Comparison of ENCODE assay signal across 8 mouse cellular contexts in genomic region chr17:78400130-78400840, GRCm38 (mm10). TPM values are rescaled to one million over a fixed set of nuclear protein-coding genes. Genes with fewer than 3 reads are reported as not detected.
A peak's percentile ranks its signal among the peaks of the same experiment; 100 is the strongest.
DNase-seq lines count a peak whose midpoint lies in the region; ATAC-seq lines count a peak whose summit lies in the region.

No protein-coding gene starts in this region.

- H3K27me3 ChIP-seq in stomach, embryonic 16.5 days (ENCODE audit: control insufficient read depth, insufficient read depth, low read length) = no peaks in the 10 kb centered on the region

- no peak overlapping the region for H3K4me2 ChIP-seq in stomach, embryonic 16.5 days (ENCODE audit: low read depth, low read length)

- ATAC-seq in stomach, embryonic 16.5 days (ENCODE audit: insufficient read depth, low FRiP score) = peak; percentile 63

- H3K9me3 ChIP-seq in stomach, embryonic 16.5 days (replicated peaks; ENCODE audit: control insufficient read depth, low read length) = no peaks in the 10 kb centered on the region

- WGBS in stomach, embryonic 16.5 days = 61% methylated on average over 12 of the region's 12 CpGs

- peak; percentile 24 for DNase-seq in layer of hippocampus, adult 9-11 months
- no peak for DNase-seq in layer of hippocampus, postnatal 36 days
- peak; percentile 78 for DNase-seq in NIH3T3 (ENCODE audit: low read depth)
- DNase-seq in kidney, postnatal 36 days = peak; percentile 35 to 57
- no peak for DNase-seq in cerebellum, adult 9-11 months
- no peak for DNase-seq in layer of hippocampus, postnatal 10 days (ENCODE audit: low spot score in 2 of 2)
- no peak for DNase-seq in embryo, embryonic 10 days (ENCODE audit: low spot score)

- H3K27ac ChIP-seq in stomach, embryonic 16.5 days (ENCODE audit: low read length) = 0 out of 2 replicates have a peak overlapping the region, but pooled peaks have one; percentile 40

- H3K36me3 ChIP-seq in stomach, embryonic 16.5 days (ENCODE audit: control insufficient read depth, insufficient read depth, low read length) = peaks cover 3% of the 10 kb centered on the region; the same call in 1 of the 2 replicates

- peaks cover 15% of the 10 kb centered on the region for H3K4me1 ChIP-seq in stomach, embryonic 16.5 days (ENCODE audit: control insufficient read depth, insufficient read depth, low read length)

- no peak overlapping the region for H3K9ac ChIP-seq in stomach, embryonic 16.5 days (ENCODE audit: low read length)

- no peak overlapping the region for H3K4me3 ChIP-seq in stomach, embryonic 16.5 days (replicated peaks; ENCODE audit: low read length)

RNA-seq across cellular contexts. Expression of gene Fez2, which starts 17.7 kb away (rescaled TPM):
- 10 to 100 TPM; 30.0 to 30.3 TPM for total RNA-seq in layer of hippocampus, postnatal 36 days (2021)
- polyA plus RNA-seq in stomach, embryonic 16.5 days (2015; fragmentation: Nextera tagmentation; extraction: Ambion mirVana) = 30.6 and 34.6 TPM in 2 replicates
- total RNA-seq in layer of hippocampus, postnatal 10 days (2021) = 10 to 100 TPM; 38.2 to 40.4 TPM

Comparison
In these comparisons a context has a peak if more than half of its experiments do, and no peak if none do; other contexts are left out.
1. DNase-seq: peak in layer of hippocampus, adult 9-11 months (single experiment), NIH3T3 (single experiment) and kidney, postnatal 36 days (2 of 2); none in layer of hippocampus, postnatal 36 days (0 of 2), cerebellum, adult 9-11 months (single experiment), layer of hippocampus, postnatal 10 days (0 of 2) and embryo, embryonic 10 days (single experiment).